Mouse (Mus musculus) CH12.LX (cell line): Measurements from ENCODE around the gene Wnt1.

Experiments
- CHD2 ChIP-seq: IDR thresholded peaks from 2 replicates; pipeline ENCODE4 v1.6.1; 2011; ENCODE audit warnings: low read length, improper control_type of control experiment
- CTCF ChIP-seq, 2 experiments: IDR thresholded peaks in 1 of 2; conservative IDR thresholded peaks in 1 of 2; 2 replicates each; pipeline ENCODE4 v1.5.1; 2011 to 2012; ENCODE audit warnings: low read depth in 2 of 2, low read length in 2 of 2, improper control_type of control experiment in 1 of 2, inconsistent platforms in 1 of 2, mild to moderate bottlenecking in 1 of 2, moderate library complexity in 1 of 2
- MAFK ChIP-seq: IDR thresholded peaks from 2 replicates; pipeline ENCODE4 v1.6.1; 2011; ENCODE audit warnings: low read length, improper control_type of control experiment; ENCODE audit not compliant: insufficient replicate concordance
- POLR2A ChIP-seq: IDR thresholded peaks from 2 replicates; pipeline ENCODE4 v1.6.1; 2011; ENCODE audit warnings: low read depth, mild to moderate bottlenecking, improper control_type of control experiment, low read length
- RAD21 ChIP-seq: IDR thresholded peaks from 2 replicates; pipeline ENCODE4 v1.6.1; 2011; ENCODE audit warnings: low read depth, mild to moderate bottlenecking, low read length, improper control_type of control experiment, moderate library complexity
- ZC3H11A ChIP-seq: IDR thresholded peaks from 2 replicates; pipeline ENCODE4 v1.6.1; 2012; ENCODE audit warnings: low read depth, mild to moderate bottlenecking, inconsistent platforms, low read length, improper control_type of control experiment

DNA sequence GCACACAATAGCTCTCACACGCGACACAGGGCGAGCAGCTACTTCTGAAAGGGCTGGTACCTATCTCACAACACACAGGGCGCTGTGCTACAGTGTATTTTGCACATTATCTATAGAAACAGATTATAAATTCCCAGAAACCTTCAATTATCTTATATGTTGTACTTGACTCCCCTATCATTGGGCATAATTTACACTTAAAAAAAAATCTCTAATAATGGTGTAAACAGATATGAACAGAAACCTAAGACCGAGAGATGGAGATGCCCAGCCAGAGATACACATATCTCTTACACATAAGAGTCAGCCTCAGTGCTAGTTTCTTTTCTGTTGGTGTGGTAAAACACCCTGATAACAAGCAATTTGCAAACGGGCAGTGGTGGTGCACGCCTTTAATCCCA lies 38.0 kb downstream of the Wnt1 start:
- TF ChIP-seq POLR2A = no peak
- TF ChIP-seq MAFK = no peak
- no peak for TF ChIP-seq CTCF (conservative IDR thresholded peaks at IDR 0.05 in 1 of 2, IDR thresholded peaks at IDR 0.05 in 1 of 2; ENCODE audit: low read depth in 2 of 2, low read length in 2 of 2)
- no peak for TF ChIP-seq CHD2
- TF ChIP-seq ZC3H11A = no peak
- TF ChIP-seq RAD21 = no peak
